Comparison of ENCODE assay signal across 14 mouse cellular contexts in genomic region chr9:86395012-86395411, GRCm38 (mm10).
"Had no signal": no experiment of that assay in that cellular context is flagged by ENCODE, and none has a peak within 500 bp of the region (broad histone marks: within the 10 kb centered on the region; RNA-seq: fewer than 3 reads in every experiment).

No protein-coding gene starts in this region.

- H3K4me3 ChIP-seq: layer of hippocampus, adult 2 months; limb, embryonic 12.5 days; liver, embryonic 13.5 days; lung, embryonic 15.5 days; megakaryocyte, embryonic 14.5 days; midbrain, embryonic 15.5 days; neural tube, embryonic 13.5 days; stomach, embryonic 15.5 days had no signal

- H3K36me3 ChIP-seq: limb, embryonic 12.5 days; liver, embryonic 13.5 days; lung, embryonic 15.5 days; midbrain, embryonic 15.5 days; neural tube, embryonic 13.5 days; stomach, embryonic 15.5 days had no signal

- H3K9me3 ChIP-seq: limb, embryonic 12.5 days; liver, embryonic 13.5 days; lung, embryonic 15.5 days; midbrain, embryonic 15.5 days; neural tube, embryonic 13.5 days; stomach, embryonic 15.5 days had no signal

- H3K27me3 ChIP-seq: limb, embryonic 12.5 days; liver, embryonic 13.5 days; lung, embryonic 15.5 days; megakaryocyte, embryonic 14.5 days; midbrain, embryonic 15.5 days; neural tube, embryonic 13.5 days; stomach, embryonic 15.5 days had no signal

- H3K4me1 ChIP-seq: limb, embryonic 12.5 days; midbrain, embryonic 15.5 days; neural tube, embryonic 13.5 days had no signal

- DNase-seq: liver, embryonic 13.5 days; lung, postnatal 14 days; right cerebral cortex, postnatal 14 days; thymus, adult 2 months; thymus, postnatal 25 days had no signal

- H3K4me2 ChIP-seq: limb, embryonic 12.5 days; liver, embryonic 13.5 days; lung, embryonic 15.5 days; midbrain, embryonic 11.5 days; midbrain, embryonic 15.5 days; neural tube, embryonic 13.5 days; stomach, embryonic 15.5 days had no signal

- H3K27ac ChIP-seq: layer of hippocampus, adult 2 months; limb, embryonic 12.5 days; liver, embryonic 13.5 days; lung, embryonic 15.5 days; macrophage; midbrain, embryonic 15.5 days; neural tube, embryonic 13.5 days; stomach, embryonic 15.5 days had no signal

- ATAC-seq: midbrain, embryonic 15.5 days had no signal

- H3K9ac ChIP-seq: limb, embryonic 12.5 days; liver, embryonic 13.5 days; lung, embryonic 15.5 days; midbrain, embryonic 15.5 days; neural tube, embryonic 13.5 days; stomach, embryonic 15.5 days had no signal
